Mouse (Mus musculus) kidney, postnatal 0 days (tissue): ENCODE measurements around the gene Tmbim6. TPM values are rescaled to one million over a fixed set of nuclear protein-coding genes. Genes with fewer than 3 reads are reported as not detected.

Experiments
- ATAC-seq: fragments of 200-750 bp; cut with Nextera tagmentation; replicated peaks from 2 replicates; pipeline ENCODE4 v1.8.0; 2017; ENCODE audit warnings: low read depth, moderate number of reproducible peaks, moderate TSS enrichment, moderate library complexity; ENCODE audit not compliant: low FRiP score
- DNase-seq: peaks from one replicate; pipeline ENCODE4 v3.0.0-alpha.2; 2016; ENCODE audit warnings: low spot score
- H3K27ac ChIP-seq: fragments of 300-500 bp; sonication (generic); 2 replicates; pipeline ENCODE4 v1.5.1; 2014; ENCODE audit warnings: mild to moderate bottlenecking
- H3K27me3 ChIP-seq: fragments of 300-500 bp; sonication (generic); 2 replicates; pipeline ENCODE4 v1.6.1; 2014; ENCODE audit warnings: low read length, mixed read lengths; ENCODE audit not compliant: insufficient read depth
- H3K36me3 ChIP-seq: fragments of 300-500 bp; sonication (generic); 2 replicates; pipeline ENCODE4 v1.6.1; 2014; ENCODE audit warnings: low read length, mixed read lengths; ENCODE audit not compliant: insufficient read depth
- H3K4me1 ChIP-seq: fragments of 300-500 bp; sonication (generic); replicated peaks from 2 replicates; pipeline ENCODE4 v1.6.1; 2014; ENCODE audit warnings: antibody characterized with exemption, low read length, mixed read lengths; ENCODE audit not compliant: insufficient read depth
- H3K4me2 ChIP-seq: fragments of 300-500 bp; sonication (generic); 2 replicates; pipeline ENCODE4 v1.6.1; 2014; ENCODE audit warnings: mild to moderate bottlenecking, low read length, moderate library complexity, mixed read lengths
- H3K4me3 ChIP-seq: fragments of 300-500 bp; sonication (generic); replicated peaks from 2 replicates; pipeline ENCODE4 v1.5.1; 2014; ENCODE audit warnings: low read depth, low read length
- H3K9ac ChIP-seq: fragments of 300-500 bp; sonication (generic); 2 replicates; pipeline ENCODE4 v1.6.1; 2014; ENCODE audit warnings: low read depth, low read length
- H3K9me3 ChIP-seq: fragments of 300-500 bp; sonication (generic); replicated peaks from 2 replicates; pipeline ENCODE4 v1.6.1; 2016; ENCODE audit warnings: low read length, inconsistent platforms, mixed read lengths
- CTCF ChIP-seq: IDR thresholded peaks from 2 replicates; pipeline ENCODE4 v1.5.1; 2016; ENCODE audit warnings: antibody characterized with exemption, low read depth, mild to moderate bottlenecking, moderate library complexity
- WGBS: fragments of 180-500 bp; shearing (Covaris S2); extraction: QIAGEN DNeasy Blood & Tissue Kit; methylation state at CpG from one replicate; pipeline ENCODE4 v1.1.7; 2014; 5-methylcytosine and 5-hydroxymethylcytosine counted together
- polyA plus RNA-seq: library from polyadenylated mRNA; unstranded; fragments of >200 nt; fragmentation: Nextera tagmentation; extraction: Ambion mirVana; gene quantifications from 2 replicates; pipeline ENCODE4 v1.2.1, GENCODE M21; 2015

Gene Tmbim6
- polyA plus RNA-seq, 1 experiment from 2014 or later: 774 TPM

GRCm38 (mm10) chr15:99431063-99431462, 38.4 kb downstream of the Tmbim6 start:
- no peaks in the 10 kb centered on the region for H3K9me3 ChIP-seq
- H3K27me3 ChIP-seq: no peaks in the 10 kb centered on the region
- TF ChIP-seq CTCF: no peak
- no peak overlapping the region for H3K4me3 ChIP-seq
- 86% methylated on average over 10 of the region's 10 CpGs for WGBS
- H3K4me2 ChIP-seq: no peak overlapping the region
- H3K36me3 ChIP-seq: peaks cover 22% of the 10 kb centered on the region; the same call in 1 of the 2 replicates
- H3K9ac ChIP-seq: no peak overlapping the region
- DNase-seq: no peak
- no peak for ATAC-seq
- no peak overlapping the region for H3K27ac ChIP-seq
- H3K4me1 ChIP-seq: peaks cover 13% of the 10 kb centered on the region

DNA sequence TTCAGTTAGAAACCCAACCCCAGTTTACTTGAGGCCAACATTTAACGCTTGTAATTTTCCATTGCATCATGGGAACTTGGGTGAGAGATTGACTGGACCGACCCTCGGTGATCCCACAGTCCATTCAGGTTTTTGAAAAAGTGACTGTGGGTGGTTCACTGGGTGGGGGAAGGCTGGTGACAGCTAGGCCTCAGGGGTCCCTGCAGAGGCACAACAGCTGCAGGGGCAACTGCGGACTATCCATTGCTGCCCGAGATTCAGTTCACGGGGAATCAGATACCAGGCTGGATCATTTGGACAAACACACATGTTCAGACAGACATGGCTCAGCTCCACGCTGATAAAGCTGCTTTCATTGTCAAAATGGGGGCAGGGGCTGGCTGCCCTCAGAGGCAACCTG, 38.8 kb downstream of the Tmbim6 start:
- Histone ChIP-seq H3K27ac (no peak overlapping the region), H3K36me3 (peaks cover 18% of the 10 kb centered on the region; the same call in 1 of the 2 replicates), H3K4me1 (peaks cover 13% of the 10 kb centered on the region), H3K9me3 (no peaks in the 10 kb centered on the region), H3K4me3 (no peak overlapping the region), H3K27me3 (no peaks in the 10 kb centered on the region), H3K4me2 (no peak overlapping the region), H3K9ac (no peak overlapping the region)
- 55% methylated on average over 7 of the region's 7 CpGs for WGBS
- no peak for ATAC-seq
- DNase-seq: no peak
- no peak for TF ChIP-seq CTCF

- 41% methylated on average over 8 of the region's 8 CpGs for WGBS
- Histone ChIP-seq H3K36me3 (peaks cover 13% of the 10 kb centered on the region; the same call in 1 of the 2 replicates), H3K4me1 (peaks cover 13% of the 10 kb centered on the region), H3K4me2 (no peak overlapping the region), H3K27ac (no peak overlapping the region), H3K9ac (no peak overlapping the region), H3K9me3 (no peaks in the 10 kb centered on the region), H3K4me3 (no peak overlapping the region), H3K27me3 (no peaks in the 10 kb centered on the region)
- DNase-seq (no peak), ATAC-seq (peak; percentile 40; the same call in 1 of the 2 replicates)
- no peak for TF ChIP-seq CTCF
Measured at GRCm38 (mm10) chr15:99431967-99432366, 39.3 kb downstream of the Tmbim6 start.

- Histone ChIP-seq H3K27me3 (no peaks in the 10 kb centered on the region), H3K4me3 (no peak overlapping the region), H3K9me3 (no peaks in the 10 kb centered on the region), H3K9ac (no peak overlapping the region), H3K4me1 (peaks cover 13% of the 10 kb centered on the region), H3K36me3 (0 out of 2 replicates have a peak, but pooled peaks cover 6% of the 10 kb centered on the region), H3K27ac (no peak overlapping the region), H3K4me2 (no peak overlapping the region)
- DNase-seq: no peak
- 90% methylated on average over 16 of the region's 16 CpGs for WGBS
- ATAC-seq: no peak
- TF ChIP-seq CTCF: no peak
Measured at GRCm38 (mm10) chr15:99433081-99433718, 40.5 kb downstream of the Tmbim6 start.

- DNase-seq (no peak), ATAC-seq (no peak)
- H3K27me3 ChIP-seq: no peaks in the 10 kb centered on the region
- H3K9ac ChIP-seq: no peak overlapping the region
- H3K36me3 ChIP-seq: 0 out of 2 replicates have a peak, but pooled peaks cover 9% of the 10 kb centered on the region
- no peak overlapping the region for H3K4me3 ChIP-seq
- TF ChIP-seq CTCF: no peak
- H3K4me1 ChIP-seq: peaks cover 15% of the 10 kb centered on the region
- H3K9me3 ChIP-seq: no peaks in the 10 kb centered on the region
- no peak overlapping the region for H3K4me2 ChIP-seq
- WGBS: 66% methylated on average over 10 of the region's 12 CpGs
- H3K27ac ChIP-seq: no peak overlapping the region
Measured at GRCm38 (mm10) chr15:99433913-99434312, 41.2 kb downstream of the Tmbim6 start.

GRCm38 (mm10) chr15:99438966-99439698, 46.5 kb downstream of the Tmbim6 start:
- no peaks in the 10 kb centered on the region for H3K9me3 ChIP-seq
- no peak overlapping the region for H3K9ac ChIP-seq
- no peak for DNase-seq
- no peak overlapping the region for H3K27ac ChIP-seq
- ATAC-seq: no peak
- peaks cover 27% of the 10 kb centered on the region for H3K4me1 ChIP-seq
- 72% methylated on average over 8 of the region's 8 CpGs for WGBS
- no peak for TF ChIP-seq CTCF
- no peak overlapping the region for H3K4me2 ChIP-seq
- H3K36me3 ChIP-seq: 0 out of 2 replicates have a peak, but pooled peaks cover 3% of the 10 kb centered on the region
- H3K4me3 ChIP-seq: no peak overlapping the region
- no peaks in the 10 kb centered on the region for H3K27me3 ChIP-seq
